Mouse (Mus musculus) skeletal muscle tissue, postnatal 0 days (tissue): ENCODE data around the gene Olfr288. TPM values are rescaled to one million over a fixed set of nuclear protein-coding genes. Genes with fewer than 3 reads are reported as not detected.

Experiments used
- polyA plus RNA-seq: library from polyadenylated mRNA; unstranded; fragments of >200 nt; fragmentation: Nextera tagmentation; extraction: Ambion mirVana; gene quantifications from 2 replicates; pipeline ENCODE4 v1.2.1, GENCODE M21; 2015

Gene Olfr288
- polyA plus RNA-seq = not detected in 2 replicates

DNA sequence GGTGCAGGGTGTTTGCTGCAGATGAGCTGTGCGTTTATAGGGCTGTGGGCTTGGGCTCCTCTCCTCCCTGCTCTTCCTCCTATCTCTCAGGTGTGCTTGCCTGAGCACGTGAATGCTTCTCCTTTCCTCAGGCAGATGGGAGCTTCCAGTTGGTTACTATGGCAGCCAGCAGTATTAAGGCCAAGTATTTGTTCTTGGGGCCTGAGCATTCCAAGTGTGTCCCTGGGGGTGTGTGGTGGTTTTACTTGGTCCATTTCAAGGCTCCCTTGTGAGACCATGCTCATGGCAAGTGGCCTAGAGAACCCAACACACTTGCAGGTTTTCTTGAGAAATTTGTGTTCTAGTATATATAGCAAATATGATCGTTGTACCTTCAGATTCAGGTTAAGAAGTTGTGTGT, at the start of gene Olfr288:
TSS of gene Olfr288 (minus strand) at position 101 of the 400 bp plus-strand sequence.

DNA sequence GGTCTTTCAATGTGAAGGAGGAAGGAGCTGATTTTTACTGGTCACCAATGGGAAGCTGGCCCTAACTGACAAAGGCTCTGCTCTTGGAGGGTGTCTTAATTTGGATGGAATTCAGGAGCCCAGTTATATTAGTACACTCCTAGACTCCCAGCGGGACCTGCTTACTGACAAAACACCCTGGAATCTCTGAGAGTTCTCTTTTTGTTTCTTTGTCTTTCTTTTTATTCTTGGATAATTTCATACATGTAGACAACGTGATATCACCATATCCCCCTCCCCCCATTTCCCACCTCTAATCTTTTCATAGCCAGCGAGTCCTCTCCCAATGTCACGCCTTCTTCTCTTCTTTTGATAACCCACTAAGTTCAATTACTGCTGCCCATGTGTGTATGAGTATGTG, 39.0 kb upstream of the Olfr288 start, which contains the start of gene Olfr286:
TSS of gene Olfr286 (minus strand) at position 101 of the 400 bp plus-strand sequence.

DNA sequence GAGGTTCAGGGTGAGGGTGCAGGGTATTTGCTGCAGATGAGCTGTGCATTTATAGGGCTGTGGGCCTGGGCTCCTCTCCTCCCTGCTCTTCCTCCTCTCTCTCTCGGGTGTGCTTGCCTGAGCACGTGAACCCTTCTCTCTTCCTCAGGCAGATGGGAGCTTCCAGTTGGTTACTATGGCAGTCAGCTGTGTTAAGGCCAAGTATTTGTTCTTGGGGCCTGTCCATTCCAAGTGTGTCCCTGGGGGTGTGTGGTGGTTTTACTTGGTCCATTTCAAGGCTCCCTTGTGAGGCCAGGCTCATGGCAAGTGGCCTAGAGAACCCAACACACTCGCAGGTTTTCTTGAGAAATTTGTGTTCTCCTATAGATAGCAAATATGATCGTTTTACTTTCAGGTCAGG, 25.5 kb upstream of the Olfr288 start, which contains the start of the genes Gm44579 and Olfr287:
TSS of gene Gm44579 (minus strand) at position 101 of the 400 bp plus-strand sequence.
TSS of gene Olfr287 (minus strand) at position 180 of the 400 bp plus-strand sequence.

DNA sequence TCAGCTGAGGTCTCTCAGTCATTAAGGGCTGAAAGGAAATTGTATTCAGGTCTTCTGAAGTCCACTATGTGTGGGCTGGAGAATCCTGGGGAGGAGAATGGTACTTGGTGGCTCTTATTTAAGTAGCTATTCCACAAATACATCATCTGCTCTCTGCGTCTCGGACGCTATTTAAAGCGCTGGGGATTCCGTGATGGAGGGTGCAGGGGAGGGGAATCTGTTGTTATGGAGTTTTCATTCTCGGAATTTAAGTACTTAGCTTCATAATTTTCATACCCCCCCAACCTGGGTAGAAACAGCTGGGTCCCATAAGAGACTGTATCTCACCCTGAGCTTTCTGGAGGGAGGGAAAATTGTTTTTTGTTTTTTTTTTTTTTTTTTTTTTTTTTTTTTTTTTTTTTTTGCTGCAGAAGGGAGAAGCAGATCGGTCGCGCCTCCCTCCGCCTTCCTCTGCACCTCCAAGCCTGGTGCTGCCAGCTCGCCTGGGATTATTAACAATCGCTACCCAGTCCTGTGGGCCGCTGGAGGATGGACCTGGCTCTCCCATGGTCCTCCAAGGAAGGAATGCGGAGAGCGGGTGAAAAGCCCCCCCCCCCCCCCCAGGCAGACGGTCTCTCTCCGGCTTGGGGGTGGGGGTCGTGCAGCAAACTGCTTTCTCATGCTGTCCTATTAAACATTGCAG, 28.2 kb downstream of the Olfr288 start, which contains the start of gene Ccdc184:
TSS of gene Ccdc184 (plus strand) at position 196 of the 682 bp plus-strand sequence.

DNA sequence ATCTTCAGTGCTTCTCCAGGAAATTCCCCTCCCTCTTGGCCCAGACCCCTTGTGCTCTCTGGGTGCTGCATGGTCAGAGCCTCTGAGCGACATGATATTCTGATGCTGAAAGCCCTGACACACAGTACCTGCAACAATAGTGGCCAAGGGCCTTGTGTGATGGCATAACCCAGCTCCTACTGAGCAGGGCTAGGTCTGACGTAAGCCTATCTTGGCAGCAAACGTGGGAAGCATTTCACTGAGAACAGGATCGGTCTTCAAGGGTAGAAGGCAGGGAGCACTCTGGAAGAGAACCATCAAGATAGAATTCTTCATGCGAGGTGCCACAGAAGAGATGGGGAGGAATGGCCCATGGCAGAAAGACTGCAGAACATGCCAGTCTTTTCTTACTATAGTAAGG, 29.8 kb downstream of the Olfr288 start, which contains the start of gene Asb8:
TSS of gene Asb8 (minus strand) at position 101 of the 400 bp plus-strand sequence.

Other genes with a start within 250 kb of the Olfr288 start
- 23.0 and 30.3 TPM in 2 replicates for gene Tmem106c, start 231.3 kb downstream of the Olfr288 start, polyA plus RNA-seq
- gene Col2a1, start 190.8 kb downstream of the Olfr288 start, polyA plus RNA-seq = 0.33 and 28.3 TPM in 2 replicates
- 396 and 442 TPM in 2 replicates for gene Pfkm, start 103.0 kb downstream of the Olfr288 start, polyA plus RNA-seq
- 8.0 and 9.2 TPM in 2 replicates for gene Senp1, start 101.8 kb downstream of the Olfr288 start, polyA plus RNA-seq
- 189 and 195 TPM in 2 replicates for gene Asb8, start 29.9 kb downstream of the Olfr288 start, polyA plus RNA-seq
- 0.09 and 0.19 TPM in 2 replicates for gene Ccdc184, start 28.4 kb downstream of the Olfr288 start, polyA plus RNA-seq
- not detected in 2 replicates for gene Gm44579, start 25.4 kb upstream of the Olfr288 start, polyA plus RNA-seq
- gene Olfr287, start 25.5 kb upstream of the Olfr288 start, polyA plus RNA-seq = not detected in 2 replicates
- not detected in 2 replicates for gene Olfr286, start 38.9 kb upstream of the Olfr288 start, polyA plus RNA-seq
- not detected in 2 replicates for gene H1fnt, start 61.8 kb upstream of the Olfr288 start, polyA plus RNA-seq
- gene Zfp641, start 100.6 kb upstream of the Olfr288 start, polyA plus RNA-seq = 2.9 and 3.2 TPM in 2 replicates
- gene Olfr285, start 121.8 kb upstream of the Olfr288 start, polyA plus RNA-seq = not detected in 2 replicates
- not detected in 2 replicates for gene Olfr284, start 145.4 kb upstream of the Olfr288 start, polyA plus RNA-seq
- gene Olfr283, start 185.4 kb upstream of the Olfr288 start, polyA plus RNA-seq = not detected in 2 replicates
- gene Olfr282, start 235.7 kb upstream of the Olfr288 start, polyA plus RNA-seq = not detected in 2 replicates